Mouse (Mus musculus) hindbrain, embryonic 11.5 days (tissue): ENCODE data around the gene Samsn1. TPM values are rescaled to one million over a fixed set of nuclear protein-coding genes. Genes with fewer than 3 reads are reported as not detected.

Experiments used
- ATAC-seq: fragments of 200-750 bp; cut with Nextera tagmentation; 2 replicates; pipeline ENCODE4 v1.8.0; 2017; ENCODE audit warnings: mild to moderate bottlenecking, moderate TSS enrichment, moderate library complexity; ENCODE audit not compliant: low FRiP score
- DNase-seq: peaks from one replicate; pipeline ENCODE4 v3.0.0-alpha.2; 2015; ENCODE audit warnings: low spot score
- H3K27ac ChIP-seq: fragments of 300-500 bp; sonication (generic); 2 replicates; pipeline ENCODE4 v1.5.1; 2014; ENCODE audit warnings: mild to moderate bottlenecking, low read depth, low read length
- H3K27me3 ChIP-seq: fragments of 300-500 bp; sonication (generic); 2 replicates; pipeline ENCODE4 v1.6.1; 2014; ENCODE audit warnings: mild to moderate bottlenecking, low read length, moderate library complexity, mixed read lengths; ENCODE audit not compliant: control insufficient read depth, insufficient read depth
- H3K36me3 ChIP-seq: fragments of 300-500 bp; sonication (generic); 2 replicates; pipeline ENCODE4 v1.6.1; 2014; ENCODE audit warnings: mild to moderate bottlenecking, low read length, moderate library complexity, mixed read lengths; ENCODE audit not compliant: control insufficient read depth, insufficient read depth
- H3K4me1 ChIP-seq: fragments of 300-500 bp; sonication (generic); replicated peaks from 2 replicates; pipeline ENCODE4 v1.6.1; 2014; ENCODE audit warnings: low read length, mixed read lengths; ENCODE audit not compliant: control insufficient read depth, insufficient read depth
- H3K4me2 ChIP-seq: fragments of 300-500 bp; sonication (generic); replicated peaks from 2 replicates; pipeline ENCODE4 v1.6.1; 2014; ENCODE audit warnings: mild to moderate bottlenecking, low read depth, low read length
- H3K4me3 ChIP-seq: fragments of 300-500 bp; sonication (generic); 2 replicates; pipeline ENCODE4 v1.5.1; 2014; ENCODE audit warnings: low read depth, low read length
- H3K9ac ChIP-seq: fragments of 300-500 bp; sonication (generic); 2 replicates; pipeline ENCODE4 v1.6.1; 2014; ENCODE audit warnings: low read depth, low read length
- H3K9me3 ChIP-seq: fragments of 300-500 bp; sonication (generic); 2 replicates; pipeline ENCODE4 v1.6.1; 2016; ENCODE audit warnings: low read length; ENCODE audit not compliant: control insufficient read depth
- WGBS: fragments of 180-500 bp; shearing (Covaris S2); extraction: QIAGEN DNeasy Blood & Tissue Kit; methylation state at CpG from one replicate; pipeline ENCODE4 v1.1.7; 2014; 5-methylcytosine and 5-hydroxymethylcytosine counted together
- polyA plus RNA-seq: library from polyadenylated mRNA; unstranded; fragments of >200 nt; fragmentation: Nextera tagmentation; extraction: Ambion mirVana; gene quantifications from 2 replicates; pipeline ENCODE4 v1.2.1, GENCODE M21; 2014

Gene Samsn1
- polyA plus RNA-seq, 1 experiment from 2014 or later, result 1.9 TPM

- no peak for DNase-seq
- WGBS, result 88% methylated on average over 4 of the region's 4 CpGs
- Histone ChIP-seq H3K27me3 (no peaks in the 10 kb centered on the region), H3K4me2 (no peak overlapping the region), H3K4me3 (no peak overlapping the region), H3K27ac (no peak overlapping the region), H3K9ac (no peak overlapping the region), H3K9me3 (no peaks in the 10 kb centered on the region), H3K36me3 (no peaks in the 10 kb centered on the region), H3K4me1 (no peaks in the 10 kb centered on the region)
- no peak for ATAC-seq
Observed at GRCm38 (mm10) chr16:75919298-75919697, 102.8 kb downstream of the Samsn1 start.

GRCm38 (mm10) chr16:75917712-75918111, 104.4 kb downstream of the Samsn1 start:
- no peaks in the 10 kb centered on the region for H3K4me1 ChIP-seq
- 81% methylated on average over 5 of the region's 5 CpGs for WGBS
- H3K9ac ChIP-seq, result no peak overlapping the region
- H3K4me2 ChIP-seq, result no peak overlapping the region
- DNase-seq (no peak), ATAC-seq (no peak)
- H3K9me3 ChIP-seq, result no peaks in the 10 kb centered on the region
- no peak overlapping the region for H3K4me3 ChIP-seq
- no peak overlapping the region for H3K27ac ChIP-seq
- no peaks in the 10 kb centered on the region for H3K27me3 ChIP-seq
- H3K36me3 ChIP-seq, result no peaks in the 10 kb centered on the region

GRCm38 (mm10) chr16:75912051-75912450, 110.0 kb downstream of the Samsn1 start:
- Histone ChIP-seq H3K4me1 (no peaks in the 10 kb centered on the region), H3K4me3 (no peak overlapping the region), H3K4me2 (no peak overlapping the region), H3K27ac (no peak overlapping the region), H3K9me3 (no peaks in the 10 kb centered on the region), H3K27me3 (no peaks in the 10 kb centered on the region), H3K9ac (no peak overlapping the region), H3K36me3 (no peaks in the 10 kb centered on the region)
- 89% methylated on average over 5 of the region's 5 CpGs for WGBS
- DNase-seq, result no peak
- no peak for ATAC-seq

GRCm38 (mm10) chr16:75908635-75909494, 113.2 kb downstream of the Samsn1 start:
- no peak overlapping the region for H3K4me3 ChIP-seq
- no peaks in the 10 kb centered on the region for H3K9me3 ChIP-seq
- ATAC-seq (no peak), DNase-seq (no peak)
- 79% methylated on average over 8 of the region's 8 CpGs for WGBS
- H3K36me3 ChIP-seq, result no peaks in the 10 kb centered on the region
- H3K4me1 ChIP-seq, result no peaks in the 10 kb centered on the region
- H3K4me2 ChIP-seq, result no peak overlapping the region
- no peak overlapping the region for H3K27ac ChIP-seq
- H3K27me3 ChIP-seq, result no peaks in the 10 kb centered on the region
- no peak overlapping the region for H3K9ac ChIP-seq

DNA sequence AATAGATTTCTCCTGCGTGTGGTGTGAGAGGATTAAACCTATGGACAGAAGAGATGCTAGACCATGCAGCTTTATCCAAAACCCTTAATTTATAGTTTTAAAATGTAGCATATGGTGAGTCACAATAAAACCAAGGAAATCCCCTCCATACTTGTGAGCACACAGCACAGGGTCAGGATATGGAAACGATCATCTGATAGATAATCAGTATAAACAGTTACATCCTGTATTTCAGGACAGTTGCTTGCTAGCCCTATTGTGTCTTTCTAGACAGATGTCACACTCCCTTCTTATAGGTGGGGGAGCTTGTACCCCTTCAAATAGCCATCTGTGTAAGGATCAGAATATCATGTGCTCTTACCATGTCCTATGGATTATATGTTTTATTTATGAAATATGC, 115.3 kb downstream of the Samsn1 start:
- ATAC-seq (no peak), DNase-seq (no peak)
- Histone ChIP-seq H3K4me3 (no peak overlapping the region), H3K36me3 (no peaks in the 10 kb centered on the region), H3K4me1 (no peaks in the 10 kb centered on the region), H3K4me2 (no peak overlapping the region), H3K9me3 (no peaks in the 10 kb centered on the region), H3K27me3 (no peaks in the 10 kb centered on the region), H3K9ac (no peak overlapping the region), H3K27ac (no peak overlapping the region)
- WGBS, result 92% methylated on average over 2 of the region's 2 CpGs

- no peak for DNase-seq
- H3K27me3 ChIP-seq, result no peaks in the 10 kb centered on the region
- H3K4me3 ChIP-seq, result no peak overlapping the region
- 96% methylated on average over 1 of the region's 1 CpGs for WGBS
- H3K27ac ChIP-seq, result no peak overlapping the region
- H3K9ac ChIP-seq, result no peak overlapping the region
- H3K4me2 ChIP-seq, result no peak overlapping the region
- H3K4me1 ChIP-seq, result no peaks in the 10 kb centered on the region
- no peaks in the 10 kb centered on the region for H3K36me3 ChIP-seq
- no peaks in the 10 kb centered on the region for H3K9me3 ChIP-seq
- ATAC-seq, result no peak
Observed at GRCm38 (mm10) chr16:75906260-75906659, 115.8 kb downstream of the Samsn1 start.

DNA sequence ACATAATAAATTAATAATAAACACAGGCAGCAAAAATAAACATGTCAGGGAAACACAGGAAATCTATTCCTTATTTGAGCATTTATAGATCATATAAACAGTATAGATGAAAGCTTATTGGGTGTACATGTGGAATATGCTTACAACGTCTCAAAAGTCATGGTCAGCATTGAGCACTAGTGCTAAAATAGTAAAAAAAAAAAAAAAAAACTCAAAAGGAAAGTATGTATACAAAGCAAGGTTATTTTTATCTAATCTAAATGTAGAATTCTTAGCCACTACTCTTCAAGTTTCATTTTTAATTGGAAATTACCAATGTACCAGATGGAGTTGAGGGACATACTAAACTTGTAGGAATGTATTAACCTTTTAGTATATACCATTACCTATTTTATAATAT, 116.8 kb downstream of the Samsn1 start:
- 76% methylated on average over 1 of the region's 1 CpGs for WGBS
- H3K27ac ChIP-seq, result no peak overlapping the region

GRCm38 (mm10) chr16:75904072-75904471, 118.0 kb downstream of the Samsn1 start:
- Histone ChIP-seq H3K9me3 (no peaks in the 10 kb centered on the region), H3K27ac (no peak overlapping the region), H3K27me3 (no peaks in the 10 kb centered on the region), H3K4me3 (no peak overlapping the region), H3K9ac (no peak overlapping the region), H3K4me1 (no peaks in the 10 kb centered on the region), H3K36me3 (no peaks in the 10 kb centered on the region), H3K4me2 (no peak overlapping the region)
- ATAC-seq, result no peak
- 83% methylated on average over 4 of the region's 4 CpGs for WGBS
- DNase-seq, result no peak

More for the DNA sequence above, 116.8 kb downstream of the Samsn1 start:
- H3K36me3 ChIP-seq, result no peaks in the 10 kb centered on the region
- H3K4me2 ChIP-seq, result no peak overlapping the region
- H3K4me1 ChIP-seq, result no peaks in the 10 kb centered on the region
- no peak overlapping the region for H3K9ac ChIP-seq
- no peaks in the 10 kb centered on the region for H3K27me3 ChIP-seq
- no peak for DNase-seq
- H3K4me3 ChIP-seq, result no peak overlapping the region
- ATAC-seq, result no peak
- H3K9me3 ChIP-seq, result no peaks in the 10 kb centered on the region

- 88% methylated on average over 3 of the region's 3 CpGs for WGBS
- DNase-seq (no peak), ATAC-seq (no peak)
- Histone ChIP-seq H3K4me3 (no peak overlapping the region), H3K9ac (no peak overlapping the region), H3K9me3 (no peaks in the 10 kb centered on the region), H3K4me1 (no peaks in the 10 kb centered on the region), H3K27ac (no peak overlapping the region), H3K36me3 (no peaks in the 10 kb centered on the region), H3K27me3 (no peaks in the 10 kb centered on the region), H3K4me2 (no peak overlapping the region)
Observed at GRCm38 (mm10) chr16:75903028-75903427, 119.1 kb downstream of the Samsn1 start.
